Mouse (Mus musculus): ENCODE results near the gene Lamb3. TPM values are rescaled to one million over a fixed set of nuclear protein-coding genes. Genes with fewer than 3 reads are reported as not detected.
"Not testable (repeated sequence)": the region's sequence is repeated elsewhere in the genome, so short reads cannot be mapped to it uniquely, and the experiment has no call there.

Gene Lamb3
- polyA plus RNA-seq, 1 experiment from 2014 or later, result 0.29 TPM

DNA sequence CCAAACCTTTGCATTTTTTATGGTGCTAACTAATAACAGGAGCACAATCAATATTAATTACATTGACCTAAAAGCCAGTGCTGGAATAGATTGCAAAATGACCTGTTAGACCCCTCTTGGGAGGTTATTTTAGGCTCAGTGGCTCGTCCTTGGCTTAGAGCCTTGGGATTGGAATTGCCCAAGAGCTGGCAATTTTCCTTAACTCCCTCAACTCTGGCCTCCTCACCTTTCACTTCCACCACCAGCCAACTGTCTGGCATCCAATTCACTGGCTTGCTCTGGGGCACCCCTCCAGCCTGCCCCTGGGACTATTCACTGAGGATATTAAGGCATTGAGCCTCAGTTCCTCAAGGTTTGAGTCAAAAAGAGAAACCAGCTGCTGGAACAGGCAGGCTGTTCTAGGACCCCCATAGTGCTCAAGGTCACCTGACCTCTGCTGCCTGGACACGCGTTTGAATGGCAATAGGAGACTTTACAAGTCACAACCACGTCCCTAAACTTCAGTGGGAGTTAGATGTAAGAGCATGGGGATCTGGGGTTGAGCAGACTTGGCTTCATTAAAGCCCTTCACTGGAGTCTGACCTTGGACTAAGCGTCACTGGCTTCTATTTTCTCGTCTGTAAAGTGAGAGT is 71.0 kb downstream of the Lamb3 start:
- no peaks in the 10 kb centered on the region; the same call in 1 of the 2 replicates for H3K4me1 ChIP-seq (ENCODE audit: control insufficient read depth, insufficient read depth, low read depth, low read length)
- no peak overlapping the region for H3K27ac ChIP-seq (ENCODE audit: low read depth, low read length)
- 43% methylated on average over 6 of the region's 6 CpGs for WGBS
- no peak overlapping the region for H3K4me3 ChIP-seq (ENCODE audit: low read length)
- no peak overlapping the region for H3K4me2 ChIP-seq (ENCODE audit: low read length)
- no peaks in the 10 kb centered on the region for H3K9me3 ChIP-seq (ENCODE audit: control insufficient read depth, low read length)
- no peak for ATAC-seq
- no peaks in the 10 kb centered on the region for H3K36me3 ChIP-seq (ENCODE audit: control insufficient read depth, insufficient read depth, low read length)
- H3K27me3 ChIP-seq (replicated peaks; ENCODE audit: control insufficient read depth, insufficient read depth, low read length), result no peaks in the 10 kb centered on the region
- no peak overlapping the region for H3K9ac ChIP-seq (ENCODE audit: low read depth, low read length)

DNA sequence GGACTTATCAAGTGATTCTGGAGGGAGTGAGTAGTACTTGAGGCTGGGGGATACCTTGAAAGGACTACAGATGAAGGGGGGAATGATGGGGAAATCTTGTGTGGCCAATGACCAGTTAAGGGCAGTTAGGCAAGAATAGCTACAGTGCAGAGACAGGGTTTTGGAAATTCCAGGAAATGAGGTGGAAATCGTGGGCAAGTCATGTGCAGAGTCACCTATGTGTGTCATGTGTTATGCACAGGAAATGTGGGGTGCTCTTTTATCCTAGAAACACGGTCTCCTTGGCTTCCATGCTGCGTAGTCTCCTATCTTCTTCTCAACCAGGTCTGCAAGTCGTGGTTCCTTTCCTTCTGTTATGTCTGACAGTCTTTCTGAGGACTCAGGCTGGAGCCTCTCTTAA is 72.0 kb downstream of the Lamb3 start:
- H3K9me3 ChIP-seq (ENCODE audit: control insufficient read depth, low read length), result no peaks in the 10 kb centered on the region
- ATAC-seq, result no peak
- H3K4me3 ChIP-seq (ENCODE audit: low read length), result no peak overlapping the region
- H3K36me3 ChIP-seq (ENCODE audit: control insufficient read depth, insufficient read depth, low read length), result no peaks in the 10 kb centered on the region
- no peak overlapping the region for H3K4me2 ChIP-seq (ENCODE audit: low read length)
- 85% methylated on average over 4 of the region's 4 CpGs for WGBS
- H3K9ac ChIP-seq (ENCODE audit: low read depth, low read length), result no peak overlapping the region
- H3K4me1 ChIP-seq (ENCODE audit: control insufficient read depth, insufficient read depth, low read depth, low read length), result no peaks in the 10 kb centered on the region; the same call in 1 of the 2 replicates
- no peak overlapping the region for H3K27ac ChIP-seq (ENCODE audit: low read depth, low read length)
- H3K27me3 ChIP-seq (replicated peaks; ENCODE audit: control insufficient read depth, insufficient read depth, low read length), result no peaks in the 10 kb centered on the region

DNA sequence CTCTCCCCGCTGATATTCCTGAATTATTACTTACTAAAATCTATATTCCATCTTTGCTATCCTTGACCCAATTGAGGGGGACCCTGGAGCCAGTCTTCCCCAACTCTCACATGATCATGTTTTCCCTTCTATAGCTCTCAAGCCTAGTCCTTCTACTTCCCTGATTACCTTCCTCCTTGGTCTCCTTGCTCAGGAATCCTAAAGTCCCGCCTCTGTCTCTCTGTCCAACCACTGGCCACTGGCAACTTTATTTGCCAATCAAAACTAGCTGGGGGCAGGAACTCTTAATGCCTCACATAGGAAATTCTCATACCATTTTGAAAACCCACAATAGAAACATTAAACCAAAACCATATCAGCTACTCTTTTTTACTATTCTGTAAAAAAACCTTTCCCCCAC is 73.8 kb downstream of the Lamb3 start:
- no peaks in the 10 kb centered on the region for H3K9me3 ChIP-seq (ENCODE audit: control insufficient read depth, low read length)
- WGBS, result 87% methylated on average over 2 of the region's 2 CpGs
- no peak overlapping the region for H3K4me3 ChIP-seq (ENCODE audit: low read length)
- no peak for ATAC-seq
- H3K4me2 ChIP-seq (ENCODE audit: low read length), result no peak overlapping the region
- H3K27me3 ChIP-seq (replicated peaks; ENCODE audit: control insufficient read depth, insufficient read depth, low read length), result no peaks in the 10 kb centered on the region
- H3K9ac ChIP-seq (ENCODE audit: low read depth, low read length), result no peak overlapping the region
- no peaks in the 10 kb centered on the region for H3K36me3 ChIP-seq (ENCODE audit: control insufficient read depth, insufficient read depth, low read length)
- H3K4me1 ChIP-seq (ENCODE audit: control insufficient read depth, insufficient read depth, low read depth, low read length), result no peaks in the 10 kb centered on the region; the same call in 1 of the 2 replicates
- no peak overlapping the region for H3K27ac ChIP-seq (ENCODE audit: low read depth, low read length)

DNA sequence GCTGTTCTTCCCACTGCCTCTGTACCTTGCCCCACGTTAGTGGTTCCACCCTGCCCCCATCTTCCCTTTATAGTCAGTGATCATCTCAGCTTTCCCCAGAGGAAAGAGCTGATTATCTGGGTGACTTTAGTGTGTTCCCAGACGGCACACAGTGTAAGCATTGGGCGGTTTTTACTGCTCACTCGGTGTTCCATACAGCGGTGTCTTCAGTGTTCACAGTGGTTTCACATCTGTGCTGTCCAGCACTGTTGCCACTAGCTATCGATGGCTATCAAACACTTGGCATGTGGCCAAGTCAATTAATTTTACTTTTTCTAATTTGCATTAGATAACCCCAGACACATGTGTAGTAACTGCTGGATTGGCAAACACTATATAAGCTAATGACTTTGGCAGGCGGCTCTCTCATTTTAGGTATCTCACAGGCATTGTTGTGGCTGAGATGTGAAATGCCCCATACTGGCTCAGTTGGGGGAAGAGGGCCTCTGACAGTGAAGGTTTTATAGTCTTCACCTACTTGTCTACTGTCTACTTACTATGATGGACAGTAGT is 76.8 kb downstream of the Lamb3 start:
- Histone ChIP-seq H3K36me3 (ENCODE audit: control insufficient read depth, insufficient read depth, low read length) (no peaks in the 10 kb centered on the region), H3K9me3 (ENCODE audit: control insufficient read depth, low read length) (no peaks in the 10 kb centered on the region), H3K4me3 (ENCODE audit: low read length) (no peak overlapping the region), H3K9ac (ENCODE audit: low read depth, low read length) (no peak overlapping the region), H3K27me3 (replicated peaks; ENCODE audit: control insufficient read depth, insufficient read depth, low read length) (no peaks in the 10 kb centered on the region), H3K4me1 (ENCODE audit: control insufficient read depth, insufficient read depth, low read depth, low read length) (no peaks in the 10 kb centered on the region), H3K4me2 (ENCODE audit: low read length) (no peak overlapping the region), H3K27ac (ENCODE audit: low read depth, low read length) (no peak overlapping the region; the same call in 1 of the 2 replicates)
- no peak for ATAC-seq
- WGBS, result 53% methylated on average over 7 of the region's 7 CpGs

DNA sequence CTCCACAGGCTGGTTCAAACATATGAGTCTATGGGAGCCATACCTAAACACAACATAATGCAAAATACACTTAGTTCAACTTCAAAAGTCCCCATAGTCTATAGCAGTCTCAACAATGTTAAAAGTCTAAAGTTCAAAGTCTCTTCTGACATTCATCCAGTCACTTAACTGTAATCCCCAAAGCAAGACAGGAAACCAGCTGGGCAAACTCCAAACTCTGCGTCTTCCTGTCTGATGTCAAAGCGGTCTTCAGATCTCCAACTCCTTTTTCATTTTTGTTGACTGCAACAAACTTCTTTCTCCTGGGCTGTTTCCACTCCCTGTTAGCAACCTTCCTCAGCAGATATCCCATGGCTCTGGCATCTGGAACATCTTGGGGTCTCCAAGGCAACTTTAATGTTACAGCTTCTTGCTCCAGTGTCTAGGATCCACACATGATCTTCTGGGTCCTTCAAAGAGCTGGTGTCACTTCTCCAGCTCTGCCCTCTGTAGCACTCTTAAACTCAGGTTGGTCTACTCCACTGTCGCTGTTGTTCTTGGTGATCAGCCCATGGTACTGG is 78.3 kb downstream of the Lamb3 start:
- not testable (repeated sequence) for H3K4me2 ChIP-seq (ENCODE audit: low read length); H3K27ac ChIP-seq (ENCODE audit: low read depth, low read length); ATAC-seq; H3K9me3 ChIP-seq (ENCODE audit: control insufficient read depth, low read length); H3K4me1 ChIP-seq (ENCODE audit: control insufficient read depth, insufficient read depth, low read depth, low read length); H3K36me3 ChIP-seq (ENCODE audit: control insufficient read depth, insufficient read depth, low read length); H3K27me3 ChIP-seq (replicated peaks; ENCODE audit: control insufficient read depth, insufficient read depth, low read length); H3K4me3 ChIP-seq (ENCODE audit: low read length); H3K9ac ChIP-seq (ENCODE audit: low read depth, low read length)
- WGBS, result 96% methylated on average over 3 of the region's 3 CpGs

DNA sequence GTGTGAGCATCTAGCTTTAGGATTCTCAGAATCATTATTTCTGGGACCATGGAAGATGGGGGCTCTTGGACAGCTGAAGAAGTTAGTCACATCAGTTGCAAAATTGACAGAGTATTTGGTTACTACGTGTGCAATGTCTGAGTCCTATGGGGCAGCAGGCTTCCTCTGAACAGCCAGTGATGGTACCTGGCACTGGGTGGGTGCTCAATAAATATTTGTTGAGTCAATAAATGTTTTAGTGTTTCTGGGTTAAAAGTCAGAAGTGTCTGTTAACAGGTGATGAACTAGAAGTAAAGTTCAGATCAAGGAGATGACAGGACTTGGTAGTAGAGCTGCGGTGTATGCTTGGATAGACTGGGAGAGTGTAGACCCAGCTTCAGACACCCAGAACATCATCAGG is 80.1 kb downstream of the Lamb3 start:
- no peak overlapping the region for H3K4me2 ChIP-seq (ENCODE audit: low read length)
- no peaks in the 10 kb centered on the region for H3K27me3 ChIP-seq (replicated peaks; ENCODE audit: control insufficient read depth, insufficient read depth, low read length)
- 83% methylated on average over 2 of the region's 2 CpGs for WGBS
- H3K36me3 ChIP-seq (ENCODE audit: control insufficient read depth, insufficient read depth, low read length), result no peaks in the 10 kb centered on the region
- no peaks in the 10 kb centered on the region for H3K9me3 ChIP-seq (ENCODE audit: control insufficient read depth, low read length)
- H3K4me3 ChIP-seq (ENCODE audit: low read length), result no peak overlapping the region
- ATAC-seq, result no peak
- H3K4me1 ChIP-seq (ENCODE audit: control insufficient read depth, insufficient read depth, low read depth, low read length), result no peaks in the 10 kb centered on the region
- no peak overlapping the region for H3K27ac ChIP-seq (ENCODE audit: low read depth, low read length)
- H3K9ac ChIP-seq (ENCODE audit: low read depth, low read length), result no peak overlapping the region

DNA sequence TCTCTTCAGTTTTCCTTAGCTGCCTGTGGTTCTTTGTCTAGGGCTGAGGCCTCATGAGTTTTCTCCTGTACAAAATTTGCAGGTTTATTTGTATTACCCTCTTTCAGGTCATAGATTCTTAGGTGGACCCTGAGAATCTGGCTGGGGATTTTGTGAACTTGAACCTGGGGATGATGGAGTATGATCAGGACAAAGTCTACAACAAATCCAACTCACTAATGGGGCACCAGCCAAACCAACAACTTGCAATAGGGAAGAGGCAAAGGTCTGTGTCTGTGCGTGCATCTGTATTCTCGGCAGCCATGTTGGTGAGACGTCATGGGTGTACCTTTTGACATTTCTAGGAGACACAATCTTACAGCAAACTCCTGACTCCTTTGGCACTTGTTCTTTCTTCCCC is 81.6 kb downstream of the Lamb3 start:
- Histone ChIP-seq H3K4me3 (ENCODE audit: low read length) (no peak overlapping the region), H3K27ac (ENCODE audit: low read depth, low read length) (no peak overlapping the region), H3K4me2 (ENCODE audit: low read length) (no peak overlapping the region), H3K9ac (ENCODE audit: low read depth, low read length) (no peak overlapping the region), H3K27me3 (replicated peaks; ENCODE audit: control insufficient read depth, insufficient read depth, low read length) (no peaks in the 10 kb centered on the region), H3K36me3 (ENCODE audit: control insufficient read depth, insufficient read depth, low read length) (no peaks in the 10 kb centered on the region), H3K9me3 (ENCODE audit: control insufficient read depth, low read length) (no peaks in the 10 kb centered on the region), H3K4me1 (ENCODE audit: control insufficient read depth, insufficient read depth, low read depth, low read length) (no peaks in the 10 kb centered on the region)
- no peak for ATAC-seq
- WGBS, result 97% methylated on average over 3 of the region's 3 CpGs

DNA sequence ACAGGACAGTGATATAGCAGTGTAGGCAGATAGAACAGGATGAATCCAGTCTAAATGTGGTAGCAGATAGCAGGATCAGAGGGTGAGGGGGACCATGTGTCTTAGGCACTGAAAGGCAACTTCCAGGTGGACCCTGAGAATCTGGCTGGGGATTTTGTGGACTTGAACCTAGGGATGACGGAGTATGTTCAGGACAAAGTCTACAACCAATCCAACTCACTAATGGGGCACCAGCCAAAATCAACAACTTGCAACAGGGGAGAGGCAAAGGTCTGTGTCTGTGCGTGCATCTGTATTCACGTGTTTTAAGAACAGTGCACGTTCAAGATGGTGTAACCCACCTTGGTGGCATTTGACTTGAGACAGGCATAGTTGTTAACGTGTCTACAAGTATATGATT is 82.4 kb downstream of the Lamb3 start:
- Histone ChIP-seq H3K9ac (ENCODE audit: low read depth, low read length) (no peak overlapping the region), H3K36me3 (ENCODE audit: control insufficient read depth, insufficient read depth, low read length) (no peaks in the 10 kb centered on the region), H3K9me3 (ENCODE audit: control insufficient read depth, low read length) (no peaks in the 10 kb centered on the region), H3K4me1 (ENCODE audit: control insufficient read depth, insufficient read depth, low read depth, low read length) (no peaks in the 10 kb centered on the region), H3K4me2 (ENCODE audit: low read length) (no peak overlapping the region), H3K27me3 (replicated peaks; ENCODE audit: control insufficient read depth, insufficient read depth, low read length) (no peaks in the 10 kb centered on the region), H3K4me3 (ENCODE audit: low read length) (no peak overlapping the region), H3K27ac (ENCODE audit: low read depth, low read length) (no peak overlapping the region)
- 93% methylated on average over 5 of the region's 5 CpGs for WGBS
- no peak for ATAC-seq

DNA sequence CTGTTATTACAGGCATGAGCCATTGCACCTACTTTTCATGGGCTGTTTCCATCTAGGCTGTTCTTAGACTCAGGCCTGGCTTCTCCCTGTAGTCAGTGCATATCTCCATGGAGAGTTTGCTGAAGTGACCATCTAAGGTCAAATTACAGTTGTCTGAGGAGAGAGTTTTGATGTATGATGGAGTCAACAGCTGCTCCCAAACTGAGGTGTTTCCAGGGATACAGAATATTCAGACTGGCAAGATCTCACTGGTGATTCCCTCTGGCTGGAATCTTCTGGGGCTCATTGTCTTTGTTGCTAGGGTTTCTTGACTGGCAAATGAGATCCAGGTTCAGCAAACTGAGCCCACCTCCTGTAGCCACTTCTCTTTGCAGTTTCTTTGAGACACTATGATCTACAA is 83.2 kb downstream of the Lamb3 start:
- no peak overlapping the region for H3K4me2 ChIP-seq (ENCODE audit: low read length)
- no peaks in the 10 kb centered on the region for H3K4me1 ChIP-seq (ENCODE audit: control insufficient read depth, insufficient read depth, low read depth, low read length)
- no peaks in the 10 kb centered on the region for H3K27me3 ChIP-seq (replicated peaks; ENCODE audit: control insufficient read depth, insufficient read depth, low read length)
- no peak for ATAC-seq
- no peak overlapping the region for H3K4me3 ChIP-seq (ENCODE audit: low read length)
- no peaks in the 10 kb centered on the region for H3K9me3 ChIP-seq (ENCODE audit: control insufficient read depth, low read length)
- no peak overlapping the region for H3K9ac ChIP-seq (ENCODE audit: low read depth, low read length)
- H3K27ac ChIP-seq (ENCODE audit: low read depth, low read length), result no peak overlapping the region
- H3K36me3 ChIP-seq (ENCODE audit: control insufficient read depth, insufficient read depth, low read length), result no peaks in the 10 kb centered on the region

Measured in hindbrain, embryonic 16.5 days (tissue).